Mouse (Mus musculus): ENCODE data around the gene Mat2a. TPM values are rescaled to one million over a fixed set of nuclear protein-coding genes. Genes with fewer than 3 reads are reported as not detected.
"Not testable (repeated sequence)": the region's sequence is repeated elsewhere in the genome, so short reads cannot be mapped to it uniquely, and the experiment has no call there.

The Mat2a gene
- polyA plus RNA-seq, 1 experiment from 2014 or later: 527 TPM

DNA sequence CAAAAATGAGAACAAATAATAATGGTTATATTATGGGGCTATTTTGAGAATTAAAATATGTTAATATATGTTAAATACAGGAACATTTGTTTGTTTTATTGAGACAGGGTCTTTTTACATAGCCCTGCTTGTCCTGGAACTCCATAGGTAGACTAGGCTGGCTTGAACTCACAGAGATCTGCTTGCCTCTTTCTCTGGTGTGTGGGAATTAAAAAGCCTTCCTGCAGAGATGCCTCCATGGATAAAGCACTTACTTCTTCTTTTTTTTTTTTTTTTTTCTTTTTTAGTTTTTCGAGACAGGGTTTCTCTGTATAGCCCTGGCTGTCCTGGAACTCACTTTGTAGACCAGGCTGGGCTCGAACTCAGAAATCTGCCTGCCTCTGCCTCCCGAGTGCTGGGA, 39.3 kb upstream of the Mat2a start:
- H3K27ac ChIP-seq (replicated peaks; ENCODE audit: low read depth, low read length); H3K27me3 ChIP-seq (ENCODE audit: control insufficient read depth, insufficient read depth, low read length); H3K4me1 ChIP-seq (ENCODE audit: control insufficient read depth, insufficient read depth, low read length); H3K9ac ChIP-seq (replicated peaks; ENCODE audit: low read length); H3K36me3 ChIP-seq (replicated peaks; ENCODE audit: control insufficient read depth, insufficient read depth, low read depth, low read length); DNase-seq (ENCODE audit: low spot score); ATAC-seq (replicated peaks; ENCODE audit: insufficient number of reproducible peaks, low FRiP score, low TSS enrichment, low read depth); H3K4me2 ChIP-seq (ENCODE audit: low read depth, low read length); H3K4me3 ChIP-seq (ENCODE audit: low read depth, low read length); H3K9me3 ChIP-seq (replicated peaks; ENCODE audit: control insufficient read depth, low read length): not testable (repeated sequence)
- WGBS: 94% methylated on average over 3 of the region's 3 CpGs

DNA sequence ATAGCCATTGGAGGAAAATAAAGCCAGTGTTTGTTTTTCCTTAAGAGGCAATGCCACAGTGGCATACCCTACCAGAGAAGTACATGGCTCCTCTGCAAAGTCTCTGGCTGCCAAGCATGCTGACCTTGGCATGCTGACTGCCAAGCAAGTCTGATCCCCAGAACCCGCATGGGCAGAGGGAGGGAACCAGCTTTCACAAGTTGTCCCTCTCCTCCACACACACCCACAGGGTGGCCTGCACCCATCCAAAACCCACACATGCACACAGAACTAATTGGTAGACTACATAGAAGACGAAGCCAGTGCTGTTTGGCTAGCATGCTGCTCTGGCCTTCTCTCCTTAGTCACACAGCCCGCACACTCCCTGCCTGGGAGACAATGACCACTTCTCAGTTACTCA, 38.3 kb upstream of the Mat2a start:
- Histone ChIP-seq H3K9ac (replicated peaks; ENCODE audit: low read length) (no peak overlapping the region), H3K4me2 (ENCODE audit: low read depth, low read length) (no peak overlapping the region), H3K36me3 (replicated peaks; ENCODE audit: control insufficient read depth, insufficient read depth, low read depth, low read length) (no peaks in the 10 kb centered on the region), H3K27me3 (ENCODE audit: control insufficient read depth, insufficient read depth, low read length) (no peaks in the 10 kb centered on the region), H3K4me1 (ENCODE audit: control insufficient read depth, insufficient read depth, low read length) (no peaks in the 10 kb centered on the region), H3K9me3 (replicated peaks; ENCODE audit: control insufficient read depth, low read length) (no peaks in the 10 kb centered on the region; the same call in 1 of the 2 replicates), H3K27ac (replicated peaks; ENCODE audit: low read depth, low read length) (no peak overlapping the region), H3K4me3 (ENCODE audit: low read depth, low read length) (no peak overlapping the region)
- ATAC-seq (replicated peaks; ENCODE audit: insufficient number of reproducible peaks, low FRiP score, low TSS enrichment, low read depth): no peak
- DNase-seq (ENCODE audit: low spot score): no peak
- 85% methylated on average over 3 of the region's 3 CpGs for WGBS

DNA sequence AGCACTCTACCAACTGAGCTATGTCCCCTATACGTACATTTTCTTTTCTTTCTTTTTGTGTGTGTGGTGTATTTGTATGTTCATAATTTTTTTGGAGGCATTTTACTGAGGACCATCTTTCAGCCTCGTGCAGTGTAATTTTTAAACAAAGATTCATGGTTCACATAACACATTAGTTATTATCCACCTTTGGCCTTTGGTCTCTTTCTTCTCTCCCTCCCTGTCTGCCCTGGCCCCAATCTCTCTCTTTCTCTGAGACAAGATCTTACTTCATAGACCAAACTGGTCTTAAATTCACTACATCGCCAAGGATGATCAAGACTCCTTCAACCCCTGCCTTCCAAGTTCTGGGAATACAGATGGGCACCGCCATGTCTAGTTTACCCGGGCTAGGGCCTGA, 37.5 kb upstream of the Mat2a start:
- H3K27me3 ChIP-seq (ENCODE audit: control insufficient read depth, insufficient read depth, low read length): no peaks in the 10 kb centered on the region
- H3K9me3 ChIP-seq (replicated peaks; ENCODE audit: control insufficient read depth, low read length): no peaks in the 10 kb centered on the region; the same call in 1 of the 2 replicates
- H3K27ac ChIP-seq (replicated peaks; ENCODE audit: low read depth, low read length): no peak overlapping the region
- 92% methylated on average over 5 of the region's 5 CpGs for WGBS
- H3K9ac ChIP-seq (replicated peaks; ENCODE audit: low read length): no peak overlapping the region
- H3K36me3 ChIP-seq (replicated peaks; ENCODE audit: control insufficient read depth, insufficient read depth, low read depth, low read length): no peaks in the 10 kb centered on the region
- no peak for DNase-seq (ENCODE audit: low spot score)
- no peak for ATAC-seq (replicated peaks; ENCODE audit: insufficient number of reproducible peaks, low FRiP score, low TSS enrichment, low read depth)
- H3K4me2 ChIP-seq (ENCODE audit: low read depth, low read length): no peak overlapping the region
- H3K4me3 ChIP-seq (ENCODE audit: low read depth, low read length): no peak overlapping the region
- no peaks in the 10 kb centered on the region for H3K4me1 ChIP-seq (ENCODE audit: control insufficient read depth, insufficient read depth, low read length)

DNA sequence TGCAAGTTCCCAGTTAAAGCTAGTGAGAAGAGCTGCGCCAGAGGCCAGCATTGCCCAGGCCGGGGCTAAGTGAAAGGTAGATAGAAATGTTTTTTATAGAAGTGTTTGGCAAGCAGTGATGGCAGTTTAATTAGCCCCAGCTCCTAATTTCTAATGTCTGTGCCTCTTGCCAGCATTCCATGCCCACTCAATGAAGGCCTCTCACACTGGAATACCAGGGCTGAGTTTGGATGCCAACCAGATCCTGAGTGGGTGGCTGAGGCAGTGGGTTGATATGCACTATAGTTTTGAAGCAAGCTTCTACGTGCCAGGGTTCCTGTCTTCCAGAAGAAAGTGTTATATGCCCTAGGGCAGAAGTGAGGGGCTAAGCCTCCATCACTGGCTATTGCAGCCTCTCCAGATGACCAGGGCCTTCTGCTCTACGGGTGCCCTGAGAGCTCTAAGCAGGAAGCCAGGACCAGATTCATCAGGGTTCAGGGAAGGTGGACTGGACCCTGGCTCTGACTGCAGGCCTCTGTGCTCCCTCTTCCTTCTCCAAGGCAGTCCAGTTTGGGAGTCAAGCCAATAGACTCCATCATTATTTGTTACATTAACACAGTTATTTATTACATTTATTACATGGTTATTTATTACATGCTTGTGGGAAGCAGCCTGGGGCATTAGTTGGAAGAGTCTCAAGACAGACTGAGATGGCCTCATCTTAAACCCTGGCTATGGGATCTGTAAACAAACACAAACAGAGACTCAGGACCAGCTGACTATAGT, 36.0 kb upstream of the Mat2a start:
- H3K36me3 ChIP-seq (replicated peaks; ENCODE audit: control insufficient read depth, insufficient read depth, low read depth, low read length): no peaks in the 10 kb centered on the region
- no peak for DNase-seq (ENCODE audit: low spot score)
- no peak overlapping the region for H3K4me2 ChIP-seq (ENCODE audit: low read depth, low read length)
- H3K27ac ChIP-seq (replicated peaks; ENCODE audit: low read depth, low read length): no peak overlapping the region
- no peak overlapping the region for H3K4me3 ChIP-seq (ENCODE audit: low read depth, low read length)
- H3K9ac ChIP-seq (replicated peaks; ENCODE audit: low read length): no peak overlapping the region
- WGBS: 79% methylated on average over 4 of the region's 4 CpGs
- no peaks in the 10 kb centered on the region; the same call in 1 of the 2 replicates for H3K9me3 ChIP-seq (replicated peaks; ENCODE audit: control insufficient read depth, low read length)
- no peaks in the 10 kb centered on the region for H3K27me3 ChIP-seq (ENCODE audit: control insufficient read depth, insufficient read depth, low read length)
- ATAC-seq (replicated peaks; ENCODE audit: insufficient number of reproducible peaks, low FRiP score, low TSS enrichment, low read depth): no peak
- no peaks in the 10 kb centered on the region for H3K4me1 ChIP-seq (ENCODE audit: control insufficient read depth, insufficient read depth, low read length)

DNA sequence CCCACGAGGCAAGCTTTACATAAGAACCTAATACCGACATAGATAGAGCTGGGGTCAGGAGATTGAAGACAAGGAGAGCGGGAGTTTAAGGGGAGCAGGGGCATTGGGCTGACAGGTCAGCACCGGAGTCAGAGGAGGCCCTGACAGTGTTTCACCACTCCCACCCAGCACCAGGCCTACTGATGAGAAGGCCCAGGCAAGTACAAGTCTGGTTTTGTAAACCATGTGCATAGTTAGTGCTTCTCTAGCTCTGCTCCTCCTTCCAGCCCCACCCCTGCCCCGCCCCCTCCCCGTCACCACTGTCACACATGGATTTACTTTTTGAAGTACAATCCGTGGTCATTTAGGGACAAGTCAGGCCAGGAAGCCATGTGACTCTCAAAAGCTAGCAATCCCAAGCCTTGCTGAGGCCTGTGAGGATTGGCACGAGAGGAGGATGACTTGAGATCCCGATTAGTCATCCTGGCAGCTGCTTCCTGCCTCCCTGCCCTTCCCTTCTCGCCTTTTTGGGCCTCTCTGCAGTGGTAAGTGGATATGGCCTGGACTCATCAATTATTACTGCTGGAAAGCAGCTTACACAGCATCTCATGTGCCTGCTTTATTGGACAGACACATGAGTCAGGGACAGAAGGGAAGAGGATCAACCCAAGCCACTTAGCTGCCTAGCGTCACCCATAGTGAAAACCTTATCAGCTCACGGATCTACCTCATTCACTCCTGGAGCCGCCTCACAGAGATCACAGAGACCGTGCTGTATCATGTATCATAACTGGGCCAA, 34.1 kb upstream of the Mat2a start:
- H3K36me3 ChIP-seq (replicated peaks; ENCODE audit: control insufficient read depth, insufficient read depth, low read depth, low read length): no peaks in the 10 kb centered on the region
- ATAC-seq (replicated peaks; ENCODE audit: insufficient number of reproducible peaks, low FRiP score, low TSS enrichment, low read depth): 0 out of 2 replicates have a peak, but pooled peaks have one; percentile 70
- WGBS: 59% methylated on average over 14 of the region's 14 CpGs
- no peak overlapping the region for H3K9ac ChIP-seq (replicated peaks; ENCODE audit: low read length)
- H3K4me2 ChIP-seq (ENCODE audit: low read depth, low read length): no peak overlapping the region
- H3K27me3 ChIP-seq (ENCODE audit: control insufficient read depth, insufficient read depth, low read length): no peaks in the 10 kb centered on the region
- H3K27ac ChIP-seq (replicated peaks; ENCODE audit: low read depth, low read length): no peak overlapping the region
- no peaks in the 10 kb centered on the region for H3K4me1 ChIP-seq (ENCODE audit: control insufficient read depth, insufficient read depth, low read length)
- H3K4me3 ChIP-seq (ENCODE audit: low read depth, low read length): no peak overlapping the region
- no peak for DNase-seq (ENCODE audit: low spot score)
- H3K9me3 ChIP-seq (replicated peaks; ENCODE audit: control insufficient read depth, low read length): no peaks in the 10 kb centered on the region

DNA sequence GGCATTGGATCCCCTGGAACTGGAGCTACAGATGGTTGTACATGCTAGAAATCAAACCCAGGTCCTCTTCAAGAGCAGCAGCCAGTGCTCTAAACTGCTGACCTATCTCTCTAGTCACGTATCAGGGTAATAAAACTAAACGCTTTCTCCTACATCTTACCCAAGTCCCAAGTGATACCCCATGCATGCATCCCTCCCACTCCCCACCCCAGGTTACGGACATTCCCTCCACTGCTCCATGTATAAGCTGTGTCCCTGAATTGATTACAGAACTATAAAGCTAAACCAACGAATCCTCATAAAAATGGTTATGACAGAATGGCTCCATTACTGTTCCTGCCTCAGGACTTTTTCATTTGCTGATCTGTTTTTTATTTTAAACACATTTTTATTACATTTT, 26.8 kb upstream of the Mat2a start:
- no peak for ATAC-seq (replicated peaks; ENCODE audit: insufficient number of reproducible peaks, low FRiP score, low TSS enrichment, low read depth)
- no peaks in the 10 kb centered on the region for H3K9me3 ChIP-seq (replicated peaks; ENCODE audit: control insufficient read depth, low read length)
- H3K27me3 ChIP-seq (ENCODE audit: control insufficient read depth, insufficient read depth, low read length): no peaks in the 10 kb centered on the region
- H3K27ac ChIP-seq (replicated peaks; ENCODE audit: low read depth, low read length): no peak overlapping the region
- WGBS: 87% methylated on average over 4 of the region's 4 CpGs
- no peak overlapping the region for H3K9ac ChIP-seq (replicated peaks; ENCODE audit: low read length)
- no peak for DNase-seq (ENCODE audit: low spot score)
- H3K36me3 ChIP-seq (replicated peaks; ENCODE audit: control insufficient read depth, insufficient read depth, low read depth, low read length): no peaks in the 10 kb centered on the region
- H3K4me2 ChIP-seq (ENCODE audit: low read depth, low read length): no peak overlapping the region
- H3K4me1 ChIP-seq (ENCODE audit: control insufficient read depth, insufficient read depth, low read length): no peaks in the 10 kb centered on the region
- no peak overlapping the region for H3K4me3 ChIP-seq (ENCODE audit: low read depth, low read length)

DNA sequence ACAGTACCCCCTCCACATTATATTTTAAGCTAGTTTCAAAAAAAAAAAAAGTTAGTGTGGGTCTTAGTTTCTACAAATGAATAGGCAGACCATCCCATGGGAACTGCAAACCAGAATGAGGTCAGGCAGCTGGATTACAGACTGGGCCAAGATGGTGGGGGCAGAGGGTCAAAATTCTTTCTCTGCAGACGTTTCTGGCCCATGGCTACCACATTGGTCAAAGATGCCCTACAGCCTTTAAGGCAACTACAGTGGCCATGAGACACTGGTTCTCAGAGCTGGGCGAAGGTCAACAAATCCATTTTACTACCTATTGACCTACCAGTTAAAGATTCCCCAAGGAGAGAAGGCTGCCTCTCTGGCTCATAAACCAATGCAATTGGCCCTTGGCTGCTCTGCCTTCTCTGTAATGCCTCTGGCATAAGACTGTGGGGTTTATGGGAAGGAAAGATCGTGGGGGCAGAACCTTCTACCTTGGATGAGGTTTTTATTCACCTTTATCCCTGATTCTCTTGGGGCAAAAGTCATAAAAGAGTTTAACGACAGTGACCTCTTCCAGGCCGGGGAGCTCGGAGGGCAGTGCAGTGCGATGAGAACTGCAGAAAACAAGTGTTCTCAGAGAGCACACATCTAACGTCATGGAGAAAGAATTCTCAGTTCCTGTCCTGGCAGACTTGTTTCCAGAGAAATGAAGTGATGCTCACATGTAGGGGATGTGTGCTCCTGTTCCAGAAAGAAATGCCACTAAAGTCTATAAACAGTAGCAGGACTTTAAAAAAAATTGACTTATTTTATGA, 26.2 kb upstream of the Mat2a start:
- H3K36me3 ChIP-seq (replicated peaks; ENCODE audit: control insufficient read depth, insufficient read depth, low read depth, low read length): no peaks in the 10 kb centered on the region
- H3K9me3 ChIP-seq (replicated peaks; ENCODE audit: control insufficient read depth, low read length): no peaks in the 10 kb centered on the region
- H3K4me1 ChIP-seq (ENCODE audit: control insufficient read depth, insufficient read depth, low read length): no peaks in the 10 kb centered on the region
- no peak overlapping the region for H3K4me3 ChIP-seq (ENCODE audit: low read depth, low read length)
- ATAC-seq (replicated peaks; ENCODE audit: insufficient number of reproducible peaks, low FRiP score, low TSS enrichment, low read depth) (no peak), DNase-seq (ENCODE audit: low spot score) (no peak)
- H3K4me2 ChIP-seq (ENCODE audit: low read depth, low read length): no peak overlapping the region
- WGBS: 71% methylated on average over 8 of the region's 8 CpGs
- H3K27me3 ChIP-seq (ENCODE audit: control insufficient read depth, insufficient read depth, low read length): no peaks in the 10 kb centered on the region
- H3K9ac ChIP-seq (replicated peaks; ENCODE audit: low read length): no peak overlapping the region
- no peak overlapping the region for H3K27ac ChIP-seq (replicated peaks; ENCODE audit: low read depth, low read length)
